Mouse (Mus musculus): ENCODE results near the gene Nabp1.

GRCm38 (mm10) chr1:51498601-51499098 is 20.4 kb upstream of the Nabp1 start:
- TF ChIP-seq ZC3H11A (IDR thresholded peaks at IDR 0.05; ENCODE audit: borderline replicate concordance, low read depth, low read length) (no peak), HCFC1 (IDR thresholded peaks at IDR 0.05; ENCODE audit: borderline replicate concordance, insufficient read depth, low read length) (no peak), MAFK (IDR thresholded peaks at IDR 0.05; ENCODE audit: insufficient read depth, low read depth, low read length) (no peak), ZNF384 (IDR thresholded peaks at IDR 0.05; ENCODE audit: low read depth, low read length) (no peak), CHD2 (IDR thresholded peaks at IDR 0.05; ENCODE audit: low read depth, low read length) (no peak)

Data from ES-E14 (cell line).